Mouse (Mus musculus) thymus, postnatal 0 days (tissue): ENCODE measurements at regions not wholly inside any gene's neighbourhood (a gene's known extent, or its start where the extent isn't known, plus 50 kb on each side); places are given as distances from the start of the nearest gene placed in this dataset.

Experiments used
- DNase-seq: peaks from one replicate; pipeline ENCODE4 v3.0.0-alpha.2; 2015; ENCODE audit warnings: low spot score

GRCm38 (mm10) chr10:91591398-91591811 lies 410.3 kb upstream of the Tmpo start:
- DNase-seq, result no peak

GRCm38 (mm10) chr10:91583204-91583603 lies 402.1 kb upstream of the Tmpo start:
- DNase-seq, result no peak

- no peak for DNase-seq
Measured at GRCm38 (mm10) chr10:91580959-91581358, 399.8 kb upstream of the Tmpo start.

- DNase-seq, result no peak
Measured at GRCm38 (mm10) chr10:91575323-91576064, 394.4 kb upstream of the Tmpo start.

GRCm38 (mm10) chr10:91572796-91573195 lies 391.7 kb upstream of the Tmpo start:
- no peak for DNase-seq

GRCm38 (mm10) chr10:91569046-91569445 lies 387.9 kb upstream of the Tmpo start:
- no peak for DNase-seq

GRCm38 (mm10) chr10:91566116-91566774 lies 385.1 kb upstream of the Tmpo start:
- no peak for DNase-seq

GRCm38 (mm10) chr10:91559307-91559706 lies 378.2 kb upstream of the Tmpo start:
- no peak for DNase-seq

GRCm38 (mm10) chr10:91548071-91548470 lies 367.0 kb upstream of the Tmpo start:
- no peak for DNase-seq

- peak; percentile 2 for DNase-seq
Measured at GRCm38 (mm10) chr10:91546140-91546539, 365.0 kb upstream of the Tmpo start.

- no peak for DNase-seq
Measured at GRCm38 (mm10) chr10:91545421-91545820, 364.3 kb upstream of the Tmpo start.

- DNase-seq, result no peak
Measured at GRCm38 (mm10) chr10:91543167-91543918, 362.2 kb upstream of the Tmpo start.

- DNase-seq, result no peak
Measured at GRCm38 (mm10) chr10:91542201-91542604, 361.1 kb upstream of the Tmpo start.

GRCm38 (mm10) chr10:91537241-91537640 lies 356.1 kb upstream of the Tmpo start:
- DNase-seq, result no peak

- DNase-seq, result no peak
Measured at GRCm38 (mm10) chr10:91535392-91535791, 354.3 kb upstream of the Tmpo start.

GRCm38 (mm10) chr10:91528305-91528704 lies 347.2 kb upstream of the Tmpo start:
- DNase-seq, result no peak

- no peak for DNase-seq
Measured at GRCm38 (mm10) chr10:91521168-91521567, 340.1 kb upstream of the Tmpo start.

GRCm38 (mm10) chr10:91515021-91515371 lies 333.9 kb upstream of the Tmpo start:
- no peak for DNase-seq

GRCm38 (mm10) chr10:91514163-91515020 lies 333.3 kb upstream of the Tmpo start:
- DNase-seq, result no peak

- DNase-seq, result no peak
Measured at GRCm38 (mm10) chr10:91507038-91507437, 325.9 kb upstream of the Tmpo start.

GRCm38 (mm10) chr10:91504891-91505290 lies 323.8 kb upstream of the Tmpo start:
- DNase-seq, result no peak
